7 mouse cellular contexts compared by ENCODE assay signal in genomic region chr11:5521516-5522291, GRCm38 (mm10). TPM values are rescaled to one million over a fixed set of nuclear protein-coding genes. Genes with fewer than 3 reads are reported as not detected.
DNase-seq lines count a peak whose midpoint lies in the region; ATAC-seq and TF ChIP-seq lines count a peak whose summit lies in the region.

No protein-coding gene starts in this region.

- peak overlapping the region; percentile 99 for H3K9ac ChIP-seq in intestine, postnatal 0 days (ENCODE audit: low read depth, low read length)

- peak; percentile 81 for DNase-seq in adrenal gland, adult 8-10 months
- DNase-seq in embryo, embryonic 9.5 days (ENCODE audit: extremely low spot score), result peak; percentile 64
- peak; percentile 34 to 62 for DNase-seq in gastrocnemius, postnatal 4 days (ENCODE audit: low spot score in 2 of 2)
- peak; percentile 78 to 86 for DNase-seq in left cerebral cortex, postnatal 36 days (ENCODE audit: low spot score in 2 of 2)
- peak; percentile 66 for DNase-seq in midbrain, embryonic 10.5 days (ENCODE audit: low spot score)
- DNase-seq in right cerebral cortex, postnatal 4 days, result peak; percentile 48

- H3K4me2 ChIP-seq in intestine, postnatal 0 days (replicated peaks; ENCODE audit: low read depth), result peak overlapping the region; percentile 64

- WGBS in intestine, postnatal 0 days, result under 1% methylated on average over 33 of the region's 34 CpGs
- WGBS in midbrain, embryonic 10.5 days, result under 1% methylated on average over 34 of the region's 34 CpGs

- peaks cover 38% of the 10 kb centered on the region for H3K36me3 ChIP-seq in intestine, postnatal 0 days (ENCODE audit: control insufficient read depth, insufficient read depth)
- H3K36me3 ChIP-seq in midbrain, embryonic 10.5 days, result peaks cover 45% of the 10 kb centered on the region

- 0 out of 2 replicates have a peak, but pooled peaks cover 3% of the 10 kb centered on the region for H3K4me1 ChIP-seq in intestine, postnatal 0 days (replicated peaks; ENCODE audit: control insufficient read depth, insufficient read depth, low read length)
- peaks cover 30% of the 10 kb centered on the region for H3K4me1 ChIP-seq in midbrain, embryonic 10.5 days

- no peaks in the 10 kb centered on the region for H3K27me3 ChIP-seq in intestine, postnatal 0 days (replicated peaks; ENCODE audit: control insufficient read depth, insufficient read depth, low read length)
- H3K27me3 ChIP-seq in midbrain, embryonic 10.5 days (ENCODE audit: low read depth, poor library complexity, severe bottlenecking), result no peaks in the 10 kb centered on the region

- H3K9me3 ChIP-seq in intestine, postnatal 0 days (ENCODE audit: control insufficient read depth), result no peaks in the 10 kb centered on the region
- no peaks in the 10 kb centered on the region for H3K9me3 ChIP-seq in midbrain, embryonic 10.5 days (replicated peaks)

- H3K4me3 ChIP-seq in intestine, postnatal 0 days (ENCODE audit: low read depth, low read length), result peak overlapping the region; percentile 100
- peak overlapping the region; percentile 99 for H3K4me3 ChIP-seq in midbrain, embryonic 10.5 days

- peak; percentile 79 for TF ChIP-seq CTCF in intestine, postnatal 0 days (IDR thresholded peaks at IDR 0.05; ENCODE audit: low read depth)

- H3K27ac ChIP-seq in intestine, postnatal 0 days (ENCODE audit: low read depth, low read length), result peak overlapping the region; percentile 99
- H3K27ac ChIP-seq in midbrain, embryonic 10.5 days (replicated peaks), result peak overlapping the region; percentile 98

- intact Hi-C loops in left cerebral cortex, postnatal 36 days (cut with DNase I), result loop anchor here (2.0 kb wide), 2 partner anchors 21 to 37 kb away; partner anchors contain the start of gene Ccdc117

- ATAC-seq in intestine, postnatal 0 days, result peak; percentile 67

RNA-seq across cellular contexts. Expression of gene Xbp1, which starts 1.2 kb away (rescaled TPM):
- total RNA-seq in adrenal gland, adult 8-10 months (2022), result 100 to 1,000 TPM; 163 to 269 (median 179) TPM
- 10 to 100 TPM; 80.7 to 86.6 TPM for total RNA-seq in gastrocnemius, postnatal 4 days (2021)
- 141 and 150 TPM in 2 replicates for polyA plus RNA-seq in intestine, postnatal 0 days (2015; fragmentation: Nextera tagmentation; extraction: Ambion mirVana)
- total RNA-seq in left cerebral cortex, postnatal 36 days (2021), result 100 to 1,000 TPM in 1 of 2 experiments, 10 to 100 TPM in 1; 88.6 to 102 TPM
- polyA plus RNA-seq in midbrain, embryonic 10.5 days (2016; fragmentation: Nextera tagmentation; extraction: Ambion mirVana), result 106 and 131 TPM in 2 replicates

RNA-seq across cellular contexts. Expression of gene Ccdc117, which starts 20.3 kb away (rescaled TPM):
- total RNA-seq in adrenal gland, adult 8-10 months (2022), result 10 to 100 TPM; 23.8 to 34.9 (median 28.8) TPM
- 10 to 100 TPM; 15.7 to 16.0 TPM for total RNA-seq in gastrocnemius, postnatal 4 days (2021)
- polyA plus RNA-seq in intestine, postnatal 0 days (2015; fragmentation: Nextera tagmentation; extraction: Ambion mirVana), result 4.7 and 6.3 TPM in 2 replicates
- 10 to 100 TPM; 11.2 to 14.6 TPM for total RNA-seq in left cerebral cortex, postnatal 36 days (2021)
- polyA plus RNA-seq in midbrain, embryonic 10.5 days (2016; fragmentation: Nextera tagmentation; extraction: Ambion mirVana), result 21.3 and 22.6 TPM in 2 replicates

RNA-seq across cellular contexts. Expression of gene Ankrd36, which starts 47.8 kb away (rescaled TPM):
- not detected for total RNA-seq in adrenal gland, adult 8-10 months (2022)
- not detected for total RNA-seq in gastrocnemius, postnatal 4 days (2021)
- not detected in 2 replicates for polyA plus RNA-seq in intestine, postnatal 0 days (2015; fragmentation: Nextera tagmentation; extraction: Ambion mirVana)
- total RNA-seq in left cerebral cortex, postnatal 36 days (2021), result not detected
- 0.11 TPM in 1 of 2 replicates, not detected in the other for polyA plus RNA-seq in midbrain, embryonic 10.5 days (2016; fragmentation: Nextera tagmentation; extraction: Ambion mirVana)

Comparison
In these comparisons a context has a peak if more than half of its experiments do, and no peak if none do; other contexts are left out.
1. Peak in every context shown above with its lines: DNase-seq, ATAC-seq, H3K4me3 ChIP-seq and H3K27ac ChIP-seq.